Mouse (Mus musculus): ENCODE results near the gene Hoxa7.

Gene Hoxa7

DNA sequence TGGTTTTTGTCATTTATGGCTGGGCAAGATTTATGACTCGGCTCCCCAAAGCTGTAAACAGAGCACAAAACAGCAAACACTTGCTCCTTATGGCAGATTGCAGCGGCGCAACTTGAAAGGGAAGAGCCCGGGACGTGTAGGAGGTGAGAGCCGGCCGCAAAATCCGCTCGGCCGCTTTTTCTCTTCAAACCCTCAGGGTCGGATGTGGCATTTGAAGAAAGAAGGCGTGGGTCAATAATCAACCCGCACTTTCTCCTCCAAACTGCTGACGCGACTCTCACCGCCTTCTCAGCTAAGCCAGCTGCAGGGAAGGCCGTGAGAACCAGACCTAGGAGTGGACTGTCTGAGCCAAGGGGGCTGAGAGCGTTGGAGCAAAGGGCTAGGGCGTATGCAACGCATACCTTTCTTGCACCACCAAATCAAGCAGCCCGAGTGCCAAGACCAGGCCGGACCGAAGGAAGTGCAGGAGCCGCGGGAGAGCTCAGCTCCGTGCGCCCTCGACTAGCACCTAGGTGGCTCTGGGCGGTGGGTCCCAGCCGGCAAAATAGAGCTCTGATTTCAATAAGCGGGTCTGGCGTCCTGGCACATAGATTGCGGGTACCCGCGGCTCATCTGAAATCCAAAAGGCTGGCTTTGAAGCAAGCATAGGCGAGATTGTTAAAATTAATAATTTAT lies 44.5 kb downstream of the Hoxa7 start, which contains the start of gene 5730596B20Rik:
5730596B20Rik (plus strand) TSS at position 438 of the 675 bp plus-strand sequence.
- DNase-seq (ENCODE audit: low spot score in 2 of 2): no peak

DNA sequence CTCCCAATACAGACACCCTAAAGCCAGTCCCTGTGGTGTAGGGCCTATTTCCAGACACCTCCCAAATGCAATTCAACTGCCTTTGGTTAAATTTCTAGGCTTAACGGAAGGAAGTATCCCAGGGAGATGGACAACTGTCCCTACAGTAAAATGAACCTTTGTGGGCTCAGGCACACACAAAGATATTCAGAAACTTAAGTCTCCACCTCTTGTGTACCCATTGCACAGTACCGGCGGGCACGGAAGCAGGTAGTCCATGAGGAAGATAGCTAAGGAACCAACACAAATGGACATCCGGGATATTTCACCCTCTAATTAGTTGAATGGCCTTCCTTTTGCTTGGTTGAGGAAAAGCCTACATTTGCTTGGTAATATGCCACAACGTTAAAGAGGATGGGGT lies 45.3 kb downstream of the Hoxa7 start:
- no peak for DNase-seq (ENCODE audit: low spot score in 2 of 2)

DNA sequence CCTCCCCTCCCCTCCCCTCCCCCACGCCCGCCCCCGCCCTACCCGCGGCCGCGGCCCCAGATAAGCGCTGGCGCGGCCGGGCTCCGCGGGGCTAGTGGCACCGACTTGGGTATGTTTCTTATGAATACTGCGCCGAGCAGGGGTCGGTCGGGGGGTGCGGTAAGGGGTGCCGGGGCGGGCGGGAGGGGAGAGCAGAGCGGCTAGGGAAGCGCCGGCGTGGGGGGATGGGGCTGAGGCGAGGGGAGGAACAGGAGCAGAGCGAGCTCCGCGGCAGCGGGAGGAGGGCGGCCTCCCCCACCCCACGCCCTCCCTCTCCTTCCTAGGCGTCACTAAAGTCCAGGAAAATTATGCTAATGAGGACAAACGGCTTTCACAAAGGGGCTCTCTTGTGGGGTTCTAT lies 45.8 kb downstream of the Hoxa7 start:
- no peak for DNase-seq (ENCODE audit: low spot score in 2 of 2)

DNA sequence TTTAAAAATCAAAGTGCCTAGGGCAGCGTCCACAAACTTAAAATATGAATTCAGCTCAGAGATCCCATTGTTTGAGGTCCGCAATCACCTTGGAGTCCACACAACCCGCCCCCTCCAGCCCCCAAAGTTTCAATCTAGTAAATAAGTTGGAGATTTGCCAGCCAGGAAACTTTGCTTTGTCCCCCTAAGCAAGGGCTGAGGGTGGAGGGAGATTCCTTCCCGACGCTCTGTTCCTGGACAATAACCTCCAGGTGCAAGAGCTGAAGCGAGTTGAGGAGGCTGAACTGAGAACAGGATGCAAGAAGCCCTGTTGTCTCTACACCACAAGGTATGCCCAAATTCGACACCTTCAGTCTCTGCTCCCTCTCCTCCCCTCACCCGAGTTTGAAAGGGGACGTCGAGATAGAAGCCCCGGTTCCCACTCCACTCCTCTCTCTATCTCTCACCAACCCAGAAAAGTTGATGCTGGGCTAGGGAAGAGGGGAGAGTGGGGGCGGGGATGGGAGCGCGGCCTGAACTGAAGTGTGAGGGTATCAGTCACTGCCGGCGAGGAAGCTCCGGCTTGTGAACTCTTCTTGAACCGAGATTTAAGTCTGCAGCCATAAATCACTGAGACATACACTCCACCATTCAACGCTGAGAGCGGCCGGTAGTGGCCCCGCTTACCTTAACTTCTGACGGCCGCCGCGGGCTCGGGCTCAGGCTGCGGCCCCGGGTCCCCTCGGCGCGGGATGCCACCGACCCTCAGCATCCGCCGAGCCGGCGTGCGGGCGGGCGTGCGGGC lies 46.5 kb downstream of the Hoxa7 start:
- no peak for DNase-seq (ENCODE audit: low spot score in 2 of 2)

DNA sequence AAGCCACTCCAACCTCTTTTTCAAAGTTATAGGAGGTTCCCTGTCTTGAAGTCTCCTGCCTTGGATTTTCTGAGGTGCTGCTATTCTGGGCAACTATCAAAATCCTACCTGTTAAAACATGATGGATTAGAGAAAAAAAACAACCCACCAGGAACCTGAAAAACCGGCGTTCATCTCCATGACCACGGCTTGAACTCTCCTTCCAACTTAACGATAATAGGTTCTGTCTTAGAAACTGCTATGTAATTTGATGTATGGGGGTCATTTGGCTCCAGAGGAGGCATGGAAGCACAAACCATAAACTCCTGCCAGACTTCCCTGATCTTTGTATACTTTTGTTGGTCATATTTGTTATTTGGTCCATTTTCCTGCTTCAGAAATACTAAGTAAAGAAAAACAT lies 48.0 kb downstream of the Hoxa7 start:
- DNase-seq (ENCODE audit: low spot score in 2 of 2): no peak

DNA sequence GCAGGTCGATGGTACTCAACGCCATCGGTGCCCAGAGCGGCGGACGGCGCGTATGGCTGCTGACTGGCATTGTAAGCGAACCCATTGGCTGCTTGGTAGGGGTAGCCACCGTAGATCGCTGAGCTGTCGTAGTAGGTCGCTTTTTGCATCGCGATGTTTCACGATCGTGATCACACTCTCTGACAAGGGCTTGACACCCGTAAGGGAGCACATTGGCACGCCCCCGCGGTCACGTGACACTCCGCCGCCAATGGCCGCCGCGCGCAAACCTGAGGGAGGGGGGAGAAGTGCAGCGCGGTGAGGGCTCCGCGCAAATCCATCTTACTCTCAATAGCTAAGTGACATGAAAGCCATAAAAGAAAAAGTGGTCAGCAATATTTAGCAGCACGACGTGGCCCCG lies 49.2 kb downstream of the Hoxa7 start:
- no peak for DNase-seq (ENCODE audit: low spot score in 2 of 2)

DNA sequence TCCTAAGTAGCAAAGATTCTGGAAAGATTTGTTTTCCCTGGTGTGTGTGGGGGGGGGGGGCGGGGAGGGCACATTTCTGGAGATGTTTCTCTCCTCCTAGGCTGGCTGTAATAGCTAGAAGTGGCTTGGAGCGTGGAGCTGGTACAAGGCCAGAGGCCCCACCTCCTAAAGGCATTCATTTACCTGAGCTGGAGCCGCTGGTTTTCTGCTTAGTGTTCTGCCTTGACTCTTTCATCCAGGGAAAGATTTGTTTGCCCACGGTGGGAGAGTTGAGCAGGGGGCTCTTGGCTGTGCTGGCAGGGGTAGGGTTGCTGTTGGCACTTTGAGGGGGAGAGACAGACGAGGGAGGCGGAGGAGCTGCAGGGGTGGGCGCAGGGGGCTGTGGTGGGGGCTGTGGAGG lies 49.7 kb downstream of the Hoxa7 start:
- no peak for DNase-seq (ENCODE audit: low spot score in 2 of 2)

DNA sequence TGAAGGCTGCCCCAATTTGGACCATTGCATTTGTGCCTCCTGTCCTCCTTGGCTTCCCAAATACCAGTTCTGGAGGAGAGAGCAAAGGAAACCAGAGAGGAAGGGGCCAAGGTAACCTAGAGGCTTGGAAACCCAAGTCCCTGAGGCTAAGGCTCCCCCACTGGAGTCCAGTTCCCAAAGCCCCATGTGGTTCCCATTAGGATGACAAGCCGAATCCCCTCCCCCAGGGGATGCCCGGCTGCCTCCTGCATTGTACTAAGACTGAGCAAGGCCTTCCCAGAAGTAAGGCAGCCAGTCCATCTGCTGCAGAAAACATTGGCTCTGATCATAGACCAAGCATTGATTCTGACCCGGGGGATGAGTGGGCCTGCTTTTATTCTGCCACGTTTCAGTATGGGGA lies 50.3 kb downstream of the Hoxa7 start:
- no peak for DNase-seq (ENCODE audit: low spot score in 2 of 2)

DNA sequence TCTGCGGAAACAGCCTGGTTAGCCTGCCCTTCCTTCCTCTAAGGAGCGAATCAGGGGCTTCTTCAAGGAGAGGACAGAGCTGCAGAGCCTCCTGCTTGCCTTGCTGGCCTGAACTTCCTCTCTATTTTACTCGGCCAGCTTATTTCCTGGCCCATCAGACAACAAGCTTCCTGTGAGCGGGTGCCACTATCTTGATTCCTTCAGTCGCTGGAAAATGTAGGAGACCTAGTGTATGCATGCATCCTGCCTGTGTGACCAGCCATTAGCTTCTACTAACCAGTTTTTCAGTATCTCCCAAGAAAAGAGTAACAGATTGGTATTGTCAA lies 50.8 kb downstream of the Hoxa7 start:
- no peak for DNase-seq (ENCODE audit: low spot score in 2 of 2)

DNA sequence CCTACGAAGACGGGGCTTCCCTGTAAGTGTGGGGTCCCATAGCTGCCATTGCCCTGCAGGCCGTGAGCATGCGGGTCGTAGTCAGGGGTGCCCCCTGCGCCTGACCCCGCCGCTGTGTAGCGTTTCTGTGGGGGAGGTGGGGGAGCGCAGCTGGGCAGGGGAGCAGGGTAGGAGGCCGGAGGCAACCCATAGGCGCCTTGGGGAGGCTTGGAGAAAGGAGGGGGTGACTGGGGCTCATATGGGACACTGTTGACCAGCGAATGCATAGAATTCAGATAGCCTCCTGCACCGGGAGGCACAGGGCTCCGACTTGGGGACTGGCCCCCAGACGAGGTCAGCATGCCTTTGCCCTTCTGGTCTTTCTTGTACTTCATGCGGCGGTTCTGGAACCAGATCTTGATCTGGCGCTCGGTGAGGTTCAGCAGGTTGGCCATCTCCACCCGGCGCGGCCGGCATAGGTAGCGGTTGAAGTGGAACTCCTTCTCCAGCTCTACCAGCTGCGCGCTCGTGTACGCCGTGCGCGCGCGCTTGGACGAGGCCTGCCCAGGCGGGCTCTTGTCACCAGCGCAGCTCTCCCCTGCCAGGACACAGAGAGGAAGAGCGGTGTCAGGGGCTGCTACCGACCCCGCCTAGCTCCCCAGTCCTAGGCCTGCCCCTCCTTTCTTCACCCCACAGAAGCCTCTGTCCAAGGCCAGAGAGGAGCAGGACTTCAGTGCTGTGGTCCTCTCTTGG lies 51.3 kb downstream of the Hoxa7 start:
- DNase-seq (ENCODE audit: low spot score in 2 of 2): no peak

DNA sequence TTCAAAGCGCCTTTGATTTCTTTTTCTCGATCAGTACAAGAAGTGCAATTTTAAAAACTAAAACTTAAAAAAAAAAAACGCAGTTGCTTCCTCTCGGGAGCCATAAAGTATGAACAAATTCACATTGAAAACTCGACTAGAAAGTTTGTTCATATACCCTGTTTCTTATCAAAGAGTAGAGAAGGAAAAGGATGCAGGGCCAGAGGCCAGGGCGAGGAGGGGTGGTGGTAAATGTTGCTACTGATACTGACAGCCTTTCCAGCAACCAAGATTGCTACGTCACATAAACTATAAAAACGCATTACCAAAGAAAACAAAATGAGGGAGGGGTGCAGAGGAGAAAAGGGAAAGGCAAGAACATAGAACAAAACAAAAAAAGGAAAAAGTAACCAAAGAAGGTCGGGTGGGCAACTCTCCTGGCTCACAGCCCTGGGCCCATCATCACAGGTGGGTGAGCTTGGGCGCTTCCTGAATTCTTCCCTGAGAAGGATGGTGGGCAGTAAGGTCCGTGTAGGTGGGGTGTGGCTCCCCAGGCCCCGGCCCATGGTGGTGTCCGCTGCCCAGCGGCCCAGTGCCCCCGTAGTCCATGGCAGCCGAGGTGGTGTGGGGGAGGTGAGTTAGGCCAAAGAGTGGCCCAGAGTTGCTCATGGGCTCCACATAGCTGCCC lies 52.0 kb downstream of the Hoxa7 start:
- no peak for DNase-seq (ENCODE audit: low spot score in 2 of 2)

DNA sequence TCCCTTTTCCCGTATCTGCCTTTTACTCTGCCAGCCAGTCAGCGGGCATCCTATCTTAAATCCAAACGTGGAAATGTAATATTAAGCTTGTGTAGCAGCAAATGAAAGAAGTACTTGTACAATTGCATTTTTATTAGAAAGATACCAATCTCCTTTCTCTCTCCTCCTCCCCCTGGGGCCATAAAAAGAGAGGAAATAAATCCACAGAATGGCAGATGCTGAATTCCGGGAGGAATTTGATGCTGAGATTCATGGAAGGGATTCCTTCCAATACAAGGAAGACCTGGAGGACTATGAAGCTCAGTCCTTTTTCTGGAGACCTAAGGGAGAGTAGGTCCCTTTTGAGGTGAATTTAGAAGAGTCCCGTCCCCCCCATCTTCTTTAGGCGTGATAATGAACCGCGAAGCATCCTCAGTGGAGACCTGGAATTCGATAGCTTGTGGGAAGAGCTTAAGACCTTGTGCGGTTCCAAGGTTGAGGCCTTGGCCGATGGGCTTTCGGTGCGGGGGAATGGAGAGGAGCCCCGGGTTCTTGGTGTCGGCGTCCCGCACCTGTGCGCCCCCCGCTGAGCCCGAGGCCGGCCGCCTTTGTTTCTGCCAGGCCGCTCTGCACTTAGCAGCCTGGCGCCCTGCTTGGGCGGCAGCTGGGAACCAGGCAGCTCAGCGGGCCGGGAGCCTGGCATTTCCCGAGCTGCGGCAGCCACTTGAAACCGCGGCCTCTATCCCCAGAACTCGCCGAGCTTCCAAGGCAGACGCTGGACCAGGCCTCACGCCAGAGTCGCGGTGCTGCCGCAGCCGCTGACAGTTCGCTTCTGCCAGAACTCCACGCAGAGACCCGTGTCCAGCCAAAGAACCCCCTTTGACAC lies 53.2 kb downstream of the Hoxa7 start:
- DNase-seq (ENCODE audit: low spot score in 2 of 2): no peak

DNA sequence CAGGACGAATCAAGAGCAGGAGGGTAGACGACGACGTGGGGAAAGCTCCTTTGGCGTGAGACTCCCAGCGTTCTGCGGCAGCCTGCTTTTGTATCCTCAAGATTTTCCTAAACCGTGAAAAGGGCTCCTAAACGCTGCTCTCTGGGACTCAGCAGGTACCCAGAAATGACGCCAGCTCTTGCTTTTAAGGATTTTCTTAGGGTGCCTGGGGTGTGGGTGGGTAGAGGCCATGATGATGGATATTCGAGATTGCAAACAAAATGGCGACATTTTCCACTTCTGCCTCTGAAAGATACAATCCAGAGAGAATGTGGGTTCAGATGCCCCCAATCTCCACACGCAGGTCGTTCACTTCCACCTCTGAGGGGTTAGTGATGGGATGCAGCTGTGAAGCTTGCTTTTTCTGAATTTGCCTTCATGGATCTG lies 53.9 kb downstream of the Hoxa7 start:
- DNase-seq (ENCODE audit: low spot score in 2 of 2): no peak

DNA sequence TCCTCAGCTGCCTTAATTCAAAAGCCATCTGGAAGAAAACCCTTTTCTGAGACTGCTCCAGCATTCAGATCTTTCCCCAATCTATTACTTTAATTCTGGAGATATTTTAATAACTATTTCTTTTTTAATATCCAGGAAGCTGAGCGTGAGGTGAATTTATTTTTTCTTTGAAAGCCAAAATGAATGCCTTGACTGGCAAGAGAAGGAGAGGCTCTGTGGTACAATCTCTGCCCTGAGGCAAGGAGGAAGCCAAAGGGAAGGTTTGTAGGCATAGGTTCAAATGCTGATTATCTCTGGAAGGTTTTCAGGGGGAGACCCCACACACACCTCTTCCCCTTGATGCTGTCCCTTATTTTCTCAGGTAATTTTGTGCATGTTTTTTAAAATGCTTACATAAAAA lies 54.5 kb downstream of the Hoxa7 start:
- no peak for DNase-seq (ENCODE audit: low spot score in 2 of 2)

DNA sequence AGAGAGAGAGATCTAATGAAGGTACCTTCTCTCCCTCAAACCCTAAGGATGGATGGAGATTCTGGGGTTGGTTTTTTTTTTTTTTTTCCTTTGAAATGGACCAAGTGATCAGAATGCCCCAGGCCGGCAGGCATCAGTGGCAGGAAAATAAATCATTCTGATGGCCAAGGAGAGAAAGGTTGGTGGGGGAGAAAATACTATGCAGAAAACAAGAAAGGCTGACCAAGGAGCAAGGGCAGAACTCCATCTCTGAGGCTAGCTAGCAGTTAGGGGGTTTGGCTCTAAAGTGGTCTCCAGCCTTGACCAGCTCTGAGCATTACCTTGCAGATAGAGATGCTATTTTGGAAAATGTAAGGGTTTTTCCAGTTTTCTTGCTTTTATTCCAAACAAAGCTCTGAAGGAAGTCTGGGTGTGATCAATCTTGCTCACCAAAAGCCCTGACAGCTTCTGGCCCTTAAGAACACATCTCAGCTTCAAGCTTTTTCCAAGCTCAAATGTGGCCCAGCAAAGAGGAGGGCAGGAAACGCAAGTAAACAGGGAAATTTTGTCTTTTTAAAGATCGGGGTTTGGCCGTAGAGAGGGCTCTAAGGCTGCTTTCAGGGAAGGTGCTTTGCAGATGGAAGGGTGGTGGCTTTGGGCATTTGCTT lies 55.1 kb downstream of the Hoxa7 start:
- DNase-seq (ENCODE audit: low spot score in 2 of 2): no peak

DNA sequence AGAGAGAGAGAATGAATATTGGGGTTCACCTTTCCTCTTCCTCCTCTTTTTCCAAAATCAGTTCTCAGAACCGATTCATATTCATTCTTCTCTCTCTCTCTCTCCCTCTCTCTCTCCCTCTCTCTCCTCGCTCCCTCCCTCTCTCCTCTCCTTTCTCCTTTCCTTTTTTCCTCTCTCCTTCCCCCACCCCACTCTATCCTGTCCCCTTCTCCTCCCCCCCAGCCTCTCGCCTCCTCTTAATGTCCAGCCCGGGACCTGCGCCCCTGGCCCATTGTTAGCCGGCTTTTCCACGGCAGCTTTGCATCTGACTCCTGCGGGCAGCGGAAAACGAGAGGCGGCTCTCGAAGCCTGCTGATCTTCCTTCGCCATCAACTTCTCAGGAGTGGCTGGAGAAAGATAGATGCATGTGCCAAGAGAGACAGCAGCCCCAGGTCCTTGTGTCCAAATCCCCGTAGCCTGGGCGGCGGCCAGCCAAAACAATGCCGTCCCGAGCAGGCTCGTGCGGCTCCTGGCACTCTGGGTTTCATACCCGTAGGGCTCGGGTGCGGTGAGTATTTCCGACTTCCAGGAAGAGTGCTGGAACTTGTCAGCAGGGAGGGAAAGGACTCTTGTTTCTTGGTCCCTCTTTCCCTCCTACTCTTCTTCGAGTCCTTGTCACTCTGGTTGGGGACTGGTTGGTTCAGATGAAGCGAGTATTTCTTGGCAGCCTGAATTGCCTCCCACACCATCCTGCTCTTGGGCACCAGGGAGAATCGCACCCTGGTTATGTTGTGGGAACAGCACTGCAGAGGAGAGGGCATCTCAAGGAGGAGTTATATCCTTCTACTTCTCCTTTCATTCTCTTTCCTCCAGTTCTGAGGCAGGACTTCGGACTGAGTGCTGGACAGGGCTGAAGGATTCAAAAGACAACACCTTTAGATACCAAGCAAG lies 55.9 kb downstream of the Hoxa7 start:
- no peak for DNase-seq (ENCODE audit: low spot score in 2 of 2)

DNA sequence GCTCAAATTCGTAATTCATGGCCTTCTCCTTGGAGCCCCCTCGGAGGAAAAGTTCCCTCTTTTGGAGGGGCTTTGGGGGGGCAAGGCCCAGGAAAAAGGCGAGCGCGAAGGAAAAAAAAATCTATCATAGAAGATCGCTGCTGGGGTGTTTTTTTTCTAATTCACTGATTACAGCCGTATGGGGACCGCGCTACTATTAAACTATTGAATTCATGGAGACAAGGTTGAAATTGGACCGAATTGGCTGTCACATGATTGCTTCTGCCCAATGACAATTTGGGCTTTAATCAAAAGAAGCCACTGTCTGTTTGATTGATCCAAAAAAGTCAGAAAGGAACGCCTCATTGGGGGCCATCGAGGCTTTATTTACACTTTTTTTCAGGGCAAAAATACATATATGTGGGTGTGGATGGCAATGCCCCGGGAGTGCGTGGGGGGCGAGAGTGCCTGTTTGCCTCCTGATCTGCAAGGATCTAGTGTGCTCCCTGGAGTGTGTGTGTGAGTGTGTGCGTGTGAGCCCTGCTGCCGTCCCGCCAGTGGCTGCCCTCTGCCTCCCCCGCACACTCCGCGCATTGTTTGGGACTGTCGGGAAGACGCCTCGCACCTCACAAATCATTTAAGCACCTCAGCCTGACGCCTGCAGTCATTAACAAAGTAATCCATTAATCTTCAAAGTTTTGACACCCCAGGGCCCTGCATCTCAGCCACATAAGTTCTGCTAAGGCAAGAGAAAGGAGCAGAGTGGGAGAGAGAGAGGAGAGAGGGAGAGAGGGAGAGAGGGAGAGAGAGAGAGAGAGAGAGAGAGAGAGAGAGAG lies 56.8 kb downstream of the Hoxa7 start, which contains the start of gene Hoxa2:
Hoxa2 (minus strand) TSS at position 206 of the 815 bp plus-strand sequence.
- no peak for DNase-seq (ENCODE audit: low spot score in 2 of 2)

All from right cerebral cortex, postnatal 36 days (tissue).